Mouse (Mus musculus) heart, embryonic 15.5 days (tissue): ENCODE data around the gene Cops4. TPM values are rescaled to one million over a fixed set of nuclear protein-coding genes. Genes with fewer than 3 reads are reported as not detected.

Experiments used
- ATAC-seq: fragments of 200-750 bp; cut with Nextera tagmentation; replicated peaks from 2 replicates; pipeline ENCODE4 v1.8.0; 2017; ENCODE audit warnings: low read depth, moderate TSS enrichment; ENCODE audit not compliant: insufficient number of reproducible peaks, insufficient read depth, low FRiP score
- H3K27ac ChIP-seq: fragments of 300-500 bp; sonication (generic); 2 replicates; pipeline ENCODE4 v1.5.1; 2015; ENCODE audit warnings: mild to moderate bottlenecking, inconsistent platforms
- H3K27me3 ChIP-seq: fragments of 300-500 bp; sonication (generic); 2 replicates; pipeline ENCODE4 v1.6.1; 2015; ENCODE audit warnings: inconsistent platforms
- H3K36me3 ChIP-seq: fragments of 300-500 bp; sonication (generic); 2 replicates; pipeline ENCODE4 v1.6.1; 2015; ENCODE audit warnings: mild to moderate bottlenecking, inconsistent platforms
- H3K4me1 ChIP-seq: fragments of 300-500 bp; sonication (generic); replicated peaks from 2 replicates; pipeline ENCODE4 v1.6.1; 2015; ENCODE audit warnings: inconsistent platforms
- H3K4me2 ChIP-seq: fragments of 300-500 bp; sonication (generic); 2 replicates; pipeline ENCODE4 v1.6.1; 2015; ENCODE audit warnings: inconsistent platforms, mild to moderate bottlenecking, moderate library complexity
- H3K4me3 ChIP-seq: fragments of 300-500 bp; sonication (generic); 2 replicates; pipeline ENCODE4 v1.5.1; 2015; ENCODE audit warnings: mild to moderate bottlenecking, inconsistent platforms
- H3K9ac ChIP-seq: fragments of 300-500 bp; sonication (generic); 2 replicates; pipeline ENCODE4 v1.6.1; 2015; ENCODE audit warnings: mild to moderate bottlenecking, inconsistent platforms
- H3K9me3 ChIP-seq: fragments of 300-500 bp; sonication (generic); replicated peaks from 2 replicates; pipeline ENCODE4 v1.6.1; 2016; ENCODE audit warnings: inconsistent platforms
- WGBS: fragments of 180-500 bp; shearing (Covaris S2); methylation state at CpG from one replicate; pipeline ENCODE4 v1.1.7; 2015; ENCODE audit warnings: mixed read lengths; 5-methylcytosine and 5-hydroxymethylcytosine counted together
- polyA plus RNA-seq: library from polyadenylated mRNA; unstranded; fragments of >200 nt; fragmentation: Nextera tagmentation; extraction: Ambion mirVana; gene quantifications from 2 replicates; pipeline ENCODE4 v1.2.1, GENCODE M21; 2015

The Cops4 gene
- polyA plus RNA-seq, result 134 and 137 TPM in 2 replicates

GRCm38 (mm10) chr5:100518049-100519026, at the start of gene Cops4:
Gene Cops4, plus strand, starts transcription at chr5:100518309.
- Histone ChIP-seq H3K27me3 (peaks cover 6% of the 10 kb centered on the region), H3K27ac (peak within 1 kb of the TSS; percentile 82), H3K9me3 (no peaks in the 10 kb centered on the region), H3K4me3 (peak within 1 kb of the TSS; percentile 76), H3K9ac (peak within 1 kb of the TSS; percentile 78), H3K36me3 (no peaks in the 10 kb centered on the region), H3K4me1 (peaks cover 15% of the 10 kb centered on the region), H3K4me2 (peak within 1 kb of the TSS; percentile 74)
- peak; percentile 100 for ATAC-seq
- WGBS, result under 1% methylated on average over 64 of the region's 64 CpGs

GRCm38 (mm10) chr5:100476328-100476727, 41.8 kb upstream of the Cops4 start:
- 74% methylated on average over 3 of the region's 3 CpGs for WGBS
- H3K9me3 ChIP-seq, result no peaks in the 10 kb centered on the region
- H3K27ac ChIP-seq, result no peak overlapping the region
- no peak overlapping the region for H3K4me3 ChIP-seq
- H3K4me1 ChIP-seq, result no peaks in the 10 kb centered on the region
- H3K27me3 ChIP-seq, result no peaks in the 10 kb centered on the region
- H3K9ac ChIP-seq, result no peak overlapping the region
- no peak overlapping the region for H3K4me2 ChIP-seq
- no peak for ATAC-seq
- peaks cover 24% of the 10 kb centered on the region for H3K36me3 ChIP-seq

- Histone ChIP-seq H3K27me3 (no peaks in the 10 kb centered on the region), H3K4me1 (no peaks in the 10 kb centered on the region), H3K9me3 (no peaks in the 10 kb centered on the region), H3K27ac (no peak overlapping the region), H3K4me2 (no peak overlapping the region), H3K36me3 (peaks cover 18% of the 10 kb centered on the region; the same call in 1 of the 2 replicates), H3K9ac (no peak overlapping the region), H3K4me3 (no peak overlapping the region)
- 78% methylated on average over 9 of the region's 9 CpGs for WGBS
- ATAC-seq, result no peak
These were observed 40.5 kb upstream of the Cops4 start for GRCm38 (mm10) chr5:100477604-100478003.

- Histone ChIP-seq H3K4me1 (no peaks in the 10 kb centered on the region), H3K4me3 (no peak overlapping the region), H3K9me3 (no peaks in the 10 kb centered on the region), H3K36me3 (peaks cover 9% of the 10 kb centered on the region), H3K4me2 (no peak overlapping the region), H3K27me3 (no peaks in the 10 kb centered on the region), H3K9ac (no peak overlapping the region), H3K27ac (no peak overlapping the region)
- ATAC-seq, result no peak
These were observed 34.5 kb upstream of the Cops4 start for GRCm38 (mm10) chr5:100483569-100483968.

- Histone ChIP-seq H3K27ac (no peak overlapping the region), H3K4me2 (no peak overlapping the region), H3K9me3 (no peaks in the 10 kb centered on the region), H3K9ac (no peak overlapping the region), H3K27me3 (no peaks in the 10 kb centered on the region), H3K4me3 (no peak overlapping the region), H3K4me1 (peaks cover 9% of the 10 kb centered on the region; the same call in 1 of the 2 replicates), H3K36me3 (peaks cover 4% of the 10 kb centered on the region)
- 85% methylated on average over 2 of the region's 2 CpGs for WGBS
- no peak for ATAC-seq
These were observed 31.0 kb upstream of the Cops4 start for GRCm38 (mm10) chr5:100487120-100487519.

GRCm38 (mm10) chr5:100488231-100488630, 29.9 kb upstream of the Cops4 start:
- Histone ChIP-seq H3K27me3 (no peaks in the 10 kb centered on the region), H3K9ac (no peak overlapping the region), H3K4me3 (no peak overlapping the region), H3K4me1 (peaks cover 9% of the 10 kb centered on the region; the same call in 1 of the 2 replicates), H3K36me3 (peaks cover 4% of the 10 kb centered on the region), H3K27ac (no peak overlapping the region), H3K9me3 (no peaks in the 10 kb centered on the region), H3K4me2 (no peak overlapping the region)
- no peak for ATAC-seq
- WGBS, result 88% methylated on average over 3 of the region's 3 CpGs

GRCm38 (mm10) chr5:100489340-100489739, 28.8 kb upstream of the Cops4 start:
- H3K9ac ChIP-seq, result no peak overlapping the region
- no peak for ATAC-seq
- H3K4me3 ChIP-seq, result no peak overlapping the region
- no peak overlapping the region for H3K4me2 ChIP-seq
- 73% methylated on average over 2 of the region's 2 CpGs for WGBS
- H3K36me3 ChIP-seq, result peaks cover 4% of the 10 kb centered on the region
- H3K27me3 ChIP-seq, result no peaks in the 10 kb centered on the region
- no peak overlapping the region for H3K27ac ChIP-seq
- peaks cover 9% of the 10 kb centered on the region; the same call in 1 of the 2 replicates for H3K4me1 ChIP-seq
- no peaks in the 10 kb centered on the region for H3K9me3 ChIP-seq

- 50% methylated on average over 4 of the region's 4 CpGs for whole genome bisulfite sequencing
- Histone ChIP-seq H3K9ac (no peak overlapping the region), H3K27me3 (no peaks in the 10 kb centered on the region), H3K36me3 (no peaks in the 10 kb centered on the region), H3K27ac (no peak overlapping the region), H3K4me1 (peaks cover 9% of the 10 kb centered on the region; the same call in 1 of the 2 replicates), H3K4me2 (no peak overlapping the region), H3K9me3 (no peaks in the 10 kb centered on the region), H3K4me3 (no peak overlapping the region)
- no peak for ATAC-seq
These were observed 26.4 kb upstream of the Cops4 start for GRCm38 (mm10) chr5:100491704-100492103.

- H3K4me3 ChIP-seq, result peak overlapping the region; percentile 72
- H3K4me2 ChIP-seq, result peak overlapping the region; percentile 96
- ATAC-seq, result peak; percentile 69
- peak overlapping the region; percentile 72 for H3K27ac ChIP-seq
- H3K36me3 ChIP-seq, result no peaks in the 10 kb centered on the region
- H3K27me3 ChIP-seq, result no peaks in the 10 kb centered on the region
- peaks cover 23% of the 10 kb centered on the region for H3K4me1 ChIP-seq
- H3K9me3 ChIP-seq, result no peaks in the 10 kb centered on the region
- peak overlapping the region; percentile 73 for H3K9ac ChIP-seq
- 1% methylated on average over 46 of the region's 46 CpGs for WGBS
These were observed 19.5 kb upstream of the Cops4 start for GRCm38 (mm10) chr5:100498436-100499180.

GRCm38 (mm10) chr5:100499243-100499642, 18.9 kb upstream of the Cops4 start:
- no peaks in the 10 kb centered on the region for H3K27me3 ChIP-seq
- peak overlapping the region; percentile 78 for H3K9ac ChIP-seq
- no peaks in the 10 kb centered on the region for H3K36me3 ChIP-seq
- H3K4me1 ChIP-seq, result peaks cover 23% of the 10 kb centered on the region
- ATAC-seq, result no peak
- peak overlapping the region; percentile 96 for H3K4me2 ChIP-seq
- H3K9me3 ChIP-seq, result no peaks in the 10 kb centered on the region
- 14% methylated on average over 2 of the region's 2 CpGs for WGBS
- H3K4me3 ChIP-seq, result peak overlapping the region; percentile 72
- peak overlapping the region; percentile 78 for H3K27ac ChIP-seq

GRCm38 (mm10) chr5:100499831-100500304, 18.2 kb upstream of the Cops4 start:
- peak; percentile 16; the same call in 1 of the 2 replicates for ATAC-seq
- WGBS, result under 1% methylated on average over 32 of the region's 41 CpGs
- H3K9me3 ChIP-seq, result no peaks in the 10 kb centered on the region
- peaks cover 23% of the 10 kb centered on the region for H3K4me1 ChIP-seq
- H3K27me3 ChIP-seq, result no peaks in the 10 kb centered on the region
- H3K4me3 ChIP-seq, result peak overlapping the region; percentile 72
- no peaks in the 10 kb centered on the region for H3K36me3 ChIP-seq
- peak overlapping the region; percentile 78 for H3K9ac ChIP-seq
- H3K4me2 ChIP-seq, result peak overlapping the region; percentile 96
- H3K27ac ChIP-seq, result peak overlapping the region; percentile 78
